Mouse (Mus musculus) embryonic fibroblast, embryonic 13.5 days (primary cell): ENCODE measurements around the gene Odaph.

Source experiments
- CTCF ChIP-seq: IDR thresholded peaks from 2 replicates; pipeline ENCODE4 v1.5.1; 2011; ENCODE audit warnings: mild to moderate bottlenecking, control low read depth, low read length, moderate library complexity, borderline replicate concordance; ENCODE audit not compliant: insufficient read depth
- POLR2A ChIP-seq: IDR thresholded peaks from 2 replicates; pipeline ENCODE4 v1.6.1; 2011; ENCODE audit warnings: low read depth, mild to moderate bottlenecking, control low read depth, low read length, moderate library complexity

DNA sequence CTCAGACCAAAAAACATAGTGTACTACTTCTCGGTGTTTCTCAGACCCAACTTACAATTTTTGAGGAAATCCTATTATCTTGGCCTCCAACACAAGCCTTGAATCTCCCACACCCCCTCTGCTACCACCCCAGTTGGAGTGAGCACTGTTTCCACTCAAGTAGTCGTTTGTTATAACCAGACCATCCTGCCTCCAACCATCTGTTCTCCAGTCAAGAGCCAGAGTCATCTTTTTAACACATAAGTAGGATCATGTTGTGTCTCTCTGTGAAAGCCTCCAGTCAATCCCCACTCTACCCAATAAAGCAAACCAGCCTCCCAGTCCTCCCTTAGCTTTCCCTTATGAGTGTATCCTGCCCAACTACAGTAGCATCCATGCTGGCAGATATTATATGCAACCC, 3.8 kb upstream of the Odaph start:
- no peak for TF ChIP-seq CTCF
- no peak for TF ChIP-seq POLR2A
